9 mouse cellular contexts compared by ENCODE assay signal in genomic region chr14:62389064-62389728, GRCm38 (mm10).
DNase-seq lines count a peak whose midpoint lies in the region; ATAC-seq and TF ChIP-seq lines count a peak whose summit lies in the region.
"Had no signal": no experiment of that assay in that cellular context is flagged by ENCODE, and none has a peak within 500 bp of the region (broad histone marks: within the 10 kb centered on the region; RNA-seq: fewer than 3 reads in every experiment).

No protein-coding gene starts in this region.

- DNase-seq in heart, postnatal 0 days (ENCODE audit: low spot score): no peak
- DNase-seq in heart, postnatal 36 days: no peak
- DNase-seq in cerebellum, postnatal 10 days: peak; percentile 65 to 68
- DNase-seq in kidney, postnatal 36 days: no peak
- DNase-seq in T-cell, adult 2 months (ENCODE audit: low spot score): no peak
- no peak for DNase-seq in gastrocnemius, postnatal 4 days (ENCODE audit: low spot score in 2 of 2)

- TF ChIP-seq EP300 in heart, postnatal 0 days (IDR thresholded peaks at IDR 0.05; ENCODE audit: low read depth): no peak

- H3K4me1 ChIP-seq in heart, postnatal 0 days (ENCODE audit: control insufficient read depth, insufficient read depth): peaks cover 6% of the 10 kb centered on the region; the same call in 1 of the 2 replicates
- H3K4me1 ChIP-seq in hindbrain, embryonic 16.5 days (ENCODE audit: control insufficient read depth, insufficient read depth, low read depth, low read length): peaks cover 6% of the 10 kb centered on the region
- peaks cover 11% of the 10 kb centered on the region for H3K4me1 ChIP-seq in midbrain, embryonic 15.5 days

- no peak overlapping the region for H3K4me3 ChIP-seq in heart, postnatal 0 days (ENCODE audit: low read depth, low read length)
- H3K4me3 ChIP-seq in hindbrain, embryonic 16.5 days (ENCODE audit: low read length): no peak overlapping the region
- no peak overlapping the region for H3K4me3 ChIP-seq in midbrain, embryonic 15.5 days

- no peak overlapping the region for H3K27ac ChIP-seq in heart, postnatal 0 days (ENCODE audit: low read depth)
- H3K27ac ChIP-seq in hindbrain, embryonic 16.5 days (ENCODE audit: low read depth, low read length): peak overlapping the region; percentile 36
- H3K27ac ChIP-seq in midbrain, embryonic 15.5 days: peak overlapping the region; percentile 67

- no peak overlapping the region for H3K9ac ChIP-seq in heart, postnatal 0 days (replicated peaks; ENCODE audit: low read depth, low read length)
- H3K9ac ChIP-seq in hindbrain, embryonic 16.5 days (ENCODE audit: low read depth, low read length): no peak overlapping the region
- H3K9ac ChIP-seq in midbrain, embryonic 15.5 days: no peak overlapping the region

- 61% methylated on average over 6 of the region's 6 CpGs for WGBS in heart, postnatal 0 days
- WGBS in hindbrain, embryonic 16.5 days: 23% methylated on average over 6 of the region's 6 CpGs
- WGBS in midbrain, embryonic 15.5 days: 15% methylated on average over 6 of the region's 6 CpGs

- peak overlapping the region; percentile 10; the same call in 1 of the 2 replicates for H3K4me2 ChIP-seq in heart, postnatal 0 days (ENCODE audit: low read depth, low read length)
- peak overlapping the region; percentile 7; the same call in 1 of the 2 replicates for H3K4me2 ChIP-seq in hindbrain, embryonic 16.5 days (ENCODE audit: low read length)
- peak overlapping the region; percentile 32 for H3K4me2 ChIP-seq in midbrain, embryonic 15.5 days

- H3K27me3 ChIP-seq in heart, postnatal 0 days (ENCODE audit: control insufficient read depth, insufficient read depth, low read length): no peaks in the 10 kb centered on the region
- no peaks in the 10 kb centered on the region for H3K27me3 ChIP-seq in hindbrain, embryonic 16.5 days (replicated peaks; ENCODE audit: control insufficient read depth, insufficient read depth, low read length)
- no peaks in the 10 kb centered on the region for H3K27me3 ChIP-seq in midbrain, embryonic 15.5 days (replicated peaks)

- ATAC-seq in heart, postnatal 0 days (ENCODE audit: insufficient read depth, low read depth): peak; percentile 49; the same call in 1 of the 2 replicates
- peak; percentile 75 for ATAC-seq in hindbrain, embryonic 16.5 days
- peak; percentile 87 for ATAC-seq in midbrain, embryonic 15.5 days (replicated peaks)

- no peaks in the 10 kb centered on the region for H3K36me3 ChIP-seq in heart, postnatal 0 days (replicated peaks; ENCODE audit: control insufficient read depth, insufficient read depth, low read length)
- no peaks in the 10 kb centered on the region for H3K36me3 ChIP-seq in hindbrain, embryonic 16.5 days (ENCODE audit: control insufficient read depth, insufficient read depth, low read length)
- H3K36me3 ChIP-seq in midbrain, embryonic 15.5 days (replicated peaks): no peaks in the 10 kb centered on the region
- H3K36me3 ChIP-seq: G1E had no signal

- no peak for TF ChIP-seq CTCF in heart, postnatal 0 days (IDR thresholded peaks at IDR 0.05; ENCODE audit: low read depth)

- intact Hi-C loops in heart, postnatal 36 days (cut with DNase I): no loop called here

- no peaks in the 10 kb centered on the region for H3K9me3 ChIP-seq in heart, postnatal 0 days (replicated peaks; ENCODE audit: control insufficient read depth, low read length)
- no peaks in the 10 kb centered on the region for H3K9me3 ChIP-seq in hindbrain, embryonic 16.5 days (ENCODE audit: control insufficient read depth, low read length)
- no peaks in the 10 kb centered on the region for H3K9me3 ChIP-seq in midbrain, embryonic 15.5 days
- H3K9me3 ChIP-seq: G1E had no signal

Comparison
In these comparisons a context has a peak if more than half of its experiments do, and no peak if none do; other contexts are left out.
1. DNase-seq: peak in cerebellum, postnatal 10 days (2 of 2); none in heart, postnatal 0 days (single experiment), heart, postnatal 36 days (0 of 2), kidney, postnatal 36 days (0 of 2), T-cell, adult 2 months (single experiment) and gastrocnemius, postnatal 4 days (0 of 2).
2. Peak in every context shown above with its lines, with median percentiles within 50 percentile points of each other: ATAC-seq and H3K4me2 ChIP-seq.